8 mouse cellular contexts compared by ENCODE assay signal in genomic region chr1:77943101-77943500, GRCm38 (mm10).
DNase-seq lines count a peak whose midpoint lies in the region; ATAC-seq and TF ChIP-seq lines count a peak whose summit lies in the region.

No protein-coding gene starts in this region.

- no peaks in the 10 kb centered on the region for H3K9me3 ChIP-seq in kidney, embryonic 14.5 days (ENCODE audit: control insufficient read depth, low read length)
- no peaks in the 10 kb centered on the region for H3K9me3 ChIP-seq in hindbrain, embryonic 10.5 days

- H3K27me3 ChIP-seq in kidney, adult 2 months (replicated peaks; ENCODE audit: control insufficient read depth, insufficient read depth, low read length), result no peaks in the 10 kb centered on the region
- no peaks in the 10 kb centered on the region for H3K27me3 ChIP-seq in kidney, embryonic 14.5 days (ENCODE audit: control insufficient read depth, insufficient read depth, low read length)
- peaks cover 10% of the 10 kb centered on the region for H3K27me3 ChIP-seq in hindbrain, embryonic 10.5 days (ENCODE audit: insufficient read depth, poor library complexity, severe bottlenecking)

- H3K36me3 ChIP-seq in kidney, adult 2 months (ENCODE audit: control insufficient read depth, insufficient read depth, low read length), result no peaks in the 10 kb centered on the region
- no peaks in the 10 kb centered on the region for H3K36me3 ChIP-seq in kidney, embryonic 14.5 days (ENCODE audit: control insufficient read depth, insufficient read depth, low read length)
- no peaks in the 10 kb centered on the region for H3K36me3 ChIP-seq in hindbrain, embryonic 10.5 days

- H3K4me3 ChIP-seq in kidney, adult 2 months (ENCODE audit: insufficient read depth, low read depth, low read length), result no peak overlapping the region
- H3K4me3 ChIP-seq in kidney, embryonic 14.5 days (ENCODE audit: low read length), result no peak overlapping the region
- H3K4me3 ChIP-seq in hindbrain, embryonic 10.5 days, result no peak overlapping the region

- ATAC-seq in kidney, embryonic 14.5 days (ENCODE audit: low FRiP score, low TSS enrichment), result no peak

- no peak overlapping the region for H3K4me2 ChIP-seq in kidney, embryonic 14.5 days (replicated peaks; ENCODE audit: low read depth, low read length)

- no peak for TF ChIP-seq POLR2A in kidney, adult 2 months (IDR thresholded peaks at IDR 0.05; ENCODE audit: low read depth, low read length)

- H3K9ac ChIP-seq in kidney, embryonic 14.5 days (ENCODE audit: low read depth, low read length), result no peak overlapping the region

- no peaks in the 10 kb centered on the region for H3K4me1 ChIP-seq in kidney, adult 2 months (ENCODE audit: control insufficient read depth, insufficient read depth, low read length)
- H3K4me1 ChIP-seq in kidney, embryonic 14.5 days (ENCODE audit: control insufficient read depth, insufficient read depth, low read length), result no peaks in the 10 kb centered on the region
- peaks cover 14% of the 10 kb centered on the region for H3K4me1 ChIP-seq in hindbrain, embryonic 10.5 days (replicated peaks)

- peak; percentile 27 for DNase-seq in kidney, adult 2 months
- DNase-seq in urinary bladder, postnatal 25 days (ENCODE audit: low spot score), result peak; percentile 17
- DNase-seq in urinary bladder, postnatal 4 days (ENCODE audit: low spot score in 2 of 2), result no peak
- DNase-seq in cerebellum, postnatal 14 days, result peak; percentile 61 to 64
- DNase-seq in lung, postnatal 25 days (ENCODE audit: low spot score), result peak; percentile 10
- no peak for DNase-seq in gastrocnemius, postnatal 4 days (ENCODE audit: low spot score in 2 of 2)
- DNase-seq in hindbrain, embryonic 10.5 days (ENCODE audit: low spot score), result no peak

- WGBS in kidney, adult 2 months, result 1% methylated on average over 5 of the region's 5 CpGs
- 2% methylated on average over 5 of the region's 5 CpGs for WGBS in kidney, embryonic 14.5 days
- WGBS in hindbrain, embryonic 10.5 days, result 5% methylated on average over 5 of the region's 5 CpGs

- TF ChIP-seq CTCF in kidney, adult 2 months (conservative IDR thresholded peaks at IDR 0.05; ENCODE audit: insufficient read depth, insufficient read length, low read depth, low read length), result peak; percentile 36

- no peak overlapping the region for H3K27ac ChIP-seq in kidney, adult 2 months (ENCODE audit: insufficient read depth, low read depth, low read length)
- no peak overlapping the region for H3K27ac ChIP-seq in kidney, embryonic 14.5 days (ENCODE audit: low read depth, low read length)
- H3K27ac ChIP-seq in hindbrain, embryonic 10.5 days, result no peak overlapping the region

Comparison
In these comparisons a context has a peak if more than half of its experiments do, and no peak if none do; other contexts are left out.
1. DNase-seq: peak in kidney, adult 2 months (single experiment), urinary bladder, postnatal 25 days (single experiment), cerebellum, postnatal 14 days (2 of 2) and lung, postnatal 25 days (single experiment); none in urinary bladder, postnatal 4 days (0 of 2), gastrocnemius, postnatal 4 days (0 of 2) and hindbrain, embryonic 10.5 days (single experiment).